Mouse (Mus musculus): ENCODE data around the gene Gbp2b. TPM values are rescaled to one million over a fixed set of nuclear protein-coding genes. Genes with fewer than 3 reads are reported as not detected.
"Not testable (repeated sequence)": the region's sequence is repeated elsewhere in the genome, so short reads cannot be mapped to it uniquely, and the experiment has no call there.

The Gbp2b gene
- under 1 TPM in 1 of 2 experiments, not detected in 1; 0.09 TPM for total RNA-seq (2021)

DNA sequence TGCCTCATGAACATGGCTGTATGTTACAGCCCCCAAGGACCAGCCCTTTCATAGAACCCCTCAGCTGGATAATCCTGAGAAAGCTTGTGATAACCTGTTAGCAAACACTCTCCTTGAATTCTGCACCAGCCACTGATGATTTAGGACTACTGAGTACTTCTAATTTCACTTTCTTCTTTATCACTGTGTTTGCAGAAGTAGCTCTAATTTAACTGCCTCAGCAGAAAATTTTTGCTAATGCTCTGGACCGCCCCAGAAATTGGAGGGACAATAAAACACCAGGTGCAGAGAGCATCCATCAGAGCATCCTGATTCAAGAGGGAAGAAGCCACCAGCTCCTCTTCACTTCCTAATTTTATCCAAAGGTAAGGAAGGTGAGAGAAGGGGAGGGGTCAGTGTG is at the start of gene Gbp2b:
Gene Gbp2b, plus strand, starts transcription at position 301 of the 400 bp plus-strand sequence.
- DNase-seq, result no peak

DNA sequence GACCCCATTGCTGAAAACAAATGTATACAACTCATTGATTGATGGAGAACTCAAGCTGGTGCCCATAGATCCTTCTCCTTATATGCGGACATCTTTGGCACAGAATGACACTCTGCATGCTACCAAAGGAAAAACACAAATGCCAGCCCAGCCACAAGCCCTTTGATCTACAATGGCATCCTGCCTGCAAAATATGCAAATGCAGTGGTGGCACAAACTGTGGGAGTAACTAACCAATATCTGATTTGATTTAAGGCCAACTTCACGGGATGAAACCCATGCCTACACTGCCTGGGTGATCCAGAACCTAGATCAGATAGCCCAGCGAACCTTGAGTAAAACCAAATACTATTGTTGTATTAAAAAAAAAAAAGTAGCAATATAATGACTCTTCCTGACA is 48.0 kb upstream of the Gbp2b start:
- DNase-seq, result no peak

DNA sequence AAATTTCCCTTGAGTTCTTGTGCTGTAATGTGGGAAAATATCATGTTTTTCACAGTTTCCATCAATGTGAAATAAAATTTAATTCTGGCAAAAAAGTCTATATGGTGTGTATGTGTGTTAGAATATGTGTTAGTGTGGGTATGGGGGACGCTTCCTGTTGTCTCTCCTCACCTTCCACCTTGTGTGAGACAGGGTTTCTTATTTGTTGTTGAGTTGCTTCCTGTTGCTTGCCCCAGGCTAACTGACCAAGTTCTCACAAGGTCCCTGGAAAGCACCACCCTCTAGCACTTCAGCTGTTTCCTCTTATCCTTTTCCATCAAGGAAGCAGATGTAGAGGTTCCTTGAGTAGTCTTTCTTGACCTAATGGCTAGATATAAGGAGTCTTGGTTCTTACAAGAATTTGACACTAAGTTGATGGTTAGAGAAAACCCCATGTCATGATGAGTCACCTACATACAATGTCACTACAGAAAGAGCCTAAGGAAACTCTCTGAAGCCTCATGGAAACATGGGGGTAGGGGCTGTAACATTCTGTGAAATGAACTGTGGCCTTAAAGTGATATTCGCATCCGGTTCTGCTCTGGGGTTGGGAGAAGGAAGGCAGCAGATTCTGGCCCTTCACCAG is 44.5 kb upstream of the Gbp2b start:
- DNase-seq, result no peak

DNA sequence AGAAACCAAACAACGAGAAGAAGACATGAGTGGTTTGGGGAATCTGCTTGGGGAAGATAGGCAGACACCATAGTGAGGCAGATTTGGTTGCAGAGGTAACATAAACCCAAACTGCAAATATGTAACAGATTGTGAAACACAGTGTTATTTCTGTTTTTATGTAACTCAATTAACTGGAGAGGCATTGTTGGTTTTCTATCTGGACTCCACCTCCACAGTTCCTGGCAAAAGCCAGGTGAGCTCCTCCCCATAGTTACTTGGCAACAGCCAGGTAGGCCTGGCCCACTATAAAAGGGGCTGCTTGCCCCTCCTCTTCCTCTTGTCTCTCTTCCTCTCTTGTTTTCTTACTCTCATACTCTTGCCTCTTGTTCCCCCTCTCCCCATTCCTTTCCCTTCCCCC is 40.0 kb upstream of the Gbp2b start:
- no peak for DNase-seq

DNA sequence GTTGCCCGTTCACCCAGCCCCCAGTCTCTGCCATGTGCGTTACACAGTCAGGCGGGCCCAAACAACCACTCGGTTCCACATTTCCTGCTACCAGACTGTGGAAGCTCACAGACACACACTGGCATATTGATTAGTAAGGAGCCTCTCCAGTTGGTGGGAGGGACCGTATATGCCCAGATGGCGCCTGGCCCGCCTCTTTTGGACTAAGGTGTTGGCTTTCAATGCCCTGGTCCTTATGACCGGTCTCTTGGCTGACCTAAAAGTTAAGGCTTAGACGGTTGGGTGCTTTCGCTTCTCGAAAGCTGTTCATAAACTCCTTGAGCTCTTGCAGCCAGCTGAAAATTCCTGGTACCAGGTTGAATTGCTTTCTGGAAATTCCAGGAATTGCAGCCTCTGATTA is 39.0 kb upstream of the Gbp2b start:
- DNase-seq, result no peak

DNA sequence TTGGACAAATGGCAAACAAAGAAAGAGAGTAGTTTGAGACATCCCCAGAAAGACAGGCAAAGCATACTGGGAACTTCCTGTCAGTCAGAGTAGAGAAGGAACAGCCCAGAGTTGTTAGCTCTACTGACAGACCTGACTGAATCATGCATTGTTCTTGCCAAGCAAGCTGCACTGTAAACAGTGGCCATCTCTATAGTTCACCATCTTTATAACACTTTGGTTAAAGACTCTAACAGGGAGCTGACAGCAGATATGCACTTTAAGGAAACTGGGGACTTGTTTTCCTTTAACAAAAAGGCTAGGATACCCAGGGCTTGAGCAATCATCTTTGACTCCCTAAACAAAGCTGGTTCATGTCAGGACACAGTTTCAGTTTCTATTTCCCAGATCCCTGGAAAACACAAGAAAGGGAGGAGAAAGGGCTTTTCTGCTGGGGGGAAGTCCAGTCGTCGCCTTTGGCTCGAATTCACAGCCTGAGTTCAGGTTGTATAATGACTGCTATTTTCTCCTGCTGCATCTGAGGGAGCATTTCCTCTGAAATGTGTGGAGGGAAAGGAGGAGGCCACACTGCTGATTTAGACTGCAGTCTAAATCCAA is 34.9 kb upstream of the Gbp2b start, which contains the start of gene Gbp3:
Gene Gbp3, plus strand, starts transcription at position 395 of the 597 bp plus-strand sequence.
- peak; percentile 22 for DNase-seq

DNA sequence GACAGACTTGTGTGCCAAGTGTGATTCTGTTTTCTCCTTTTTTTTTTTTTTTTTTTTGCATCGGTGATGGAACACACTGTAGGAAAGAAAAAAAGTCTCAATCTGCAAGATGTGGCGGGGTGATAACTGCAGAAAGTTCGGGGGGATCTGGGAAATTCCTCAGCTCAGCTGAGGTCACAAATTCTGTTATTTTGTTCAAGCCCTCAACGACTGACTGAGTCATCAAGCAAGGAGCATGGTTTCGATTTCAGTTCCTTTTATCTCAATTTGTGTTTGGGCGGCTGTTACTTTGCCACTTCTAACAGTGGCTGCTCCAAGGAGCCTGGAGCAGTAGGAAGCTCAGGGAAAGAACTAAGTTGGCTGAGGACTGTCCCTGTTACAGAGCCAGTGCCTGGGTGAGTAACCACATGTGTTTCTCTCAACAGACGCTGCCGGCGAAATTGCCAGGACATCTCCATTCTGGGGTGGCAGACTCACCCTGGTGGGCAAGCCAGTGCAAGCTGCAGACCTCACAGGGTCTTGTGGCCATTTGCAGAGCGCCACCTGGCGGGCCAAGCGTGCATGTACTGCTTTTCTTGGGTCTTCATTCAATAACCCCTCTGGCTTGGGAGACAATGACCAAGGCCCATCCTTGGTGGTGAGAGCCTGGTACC is 34.2 kb upstream of the Gbp2b start:
- DNase-seq, result peak; percentile 90

DNA sequence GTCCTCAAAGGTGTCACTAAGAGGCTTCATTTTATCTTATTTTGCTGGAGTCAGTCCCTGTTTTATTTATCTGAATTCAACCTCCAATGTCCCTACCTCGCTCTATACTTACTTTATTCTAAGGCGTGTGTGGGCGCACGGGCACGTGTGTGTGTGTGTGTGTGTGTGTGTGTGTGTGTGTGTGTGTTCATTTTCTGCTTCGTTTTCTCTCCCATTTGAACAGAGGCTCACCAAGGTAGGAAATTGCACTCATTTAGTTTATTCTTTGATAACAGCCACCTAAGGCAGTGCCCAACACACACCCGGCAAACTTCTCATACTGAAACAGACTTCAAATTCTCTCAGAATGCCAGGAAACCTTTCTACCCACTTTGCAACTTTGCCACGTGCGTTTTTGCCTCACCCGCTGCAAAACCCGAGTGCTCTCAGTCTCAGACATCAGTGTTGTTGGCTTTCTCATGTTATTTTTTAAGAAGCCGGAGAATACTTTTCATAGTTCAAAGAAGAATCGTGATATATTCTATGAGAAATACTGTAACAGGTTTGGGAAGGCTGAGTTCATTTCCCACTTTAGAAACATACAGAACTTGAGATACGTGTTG is 33.5 kb upstream of the Gbp2b start:
- DNase-seq, result no peak

DNA sequence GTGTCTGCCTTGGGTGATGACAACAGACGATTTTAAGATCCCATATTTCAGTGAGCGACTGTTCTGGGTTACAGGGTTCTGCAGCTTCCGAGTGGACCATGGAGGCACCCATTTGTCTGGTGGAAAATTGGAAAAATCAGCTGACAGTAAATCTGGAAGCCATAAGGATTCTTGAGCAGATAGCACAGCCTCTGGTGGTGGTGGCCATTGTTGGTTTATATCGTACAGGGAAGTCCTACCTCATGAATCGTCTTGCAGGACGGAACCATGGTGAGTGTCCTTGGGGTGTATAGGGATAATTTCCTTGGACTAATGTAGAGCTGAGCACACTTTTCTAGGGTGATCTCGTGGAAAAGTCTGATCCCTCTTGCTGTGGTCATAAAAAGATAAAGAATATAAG is 33.0 kb upstream of the Gbp2b start:
- DNase-seq, result no peak

DNA sequence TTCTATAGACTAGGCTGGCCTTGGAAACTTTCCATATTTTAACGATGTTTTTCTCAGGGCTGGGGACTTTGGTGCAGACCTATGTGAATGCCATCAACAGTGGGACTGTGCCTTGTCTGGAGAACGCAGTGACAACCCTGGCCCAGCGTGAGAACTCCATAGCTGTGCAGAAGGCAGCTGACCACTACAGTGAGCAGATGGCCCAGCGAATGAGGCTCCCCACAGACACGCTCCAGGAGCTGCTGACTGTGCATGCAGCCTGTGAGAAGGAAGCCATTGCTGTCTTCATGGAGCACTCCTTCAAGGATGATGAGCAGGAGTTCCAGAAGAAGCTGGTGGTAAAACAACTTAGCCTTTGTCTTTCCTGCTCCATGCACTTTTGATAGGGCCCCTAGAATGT is 27.2 kb upstream of the Gbp2b start:
- DNase-seq, result not testable (repeated sequence)

DNA sequence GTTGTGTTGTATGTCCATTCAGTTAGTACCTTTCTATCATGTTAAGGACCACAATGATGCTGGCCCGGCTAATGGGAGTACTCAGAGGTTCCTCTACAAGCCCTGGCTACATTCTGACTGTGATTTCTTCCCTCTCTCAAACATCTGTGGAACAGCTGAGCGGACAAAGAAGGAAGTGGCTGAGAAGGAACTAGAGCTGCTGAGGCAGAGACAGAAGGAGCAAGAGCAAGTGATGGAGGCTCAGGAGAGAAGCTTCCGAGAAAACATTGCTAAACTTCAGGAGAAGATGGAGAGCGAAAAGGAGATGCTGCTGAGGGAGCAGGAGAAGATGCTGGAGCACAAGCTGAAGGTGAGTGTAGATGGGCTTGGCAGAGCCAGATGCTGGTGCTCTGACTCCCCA is 23.9 kb upstream of the Gbp2b start:
- DNase-seq, result no peak

DNA sequence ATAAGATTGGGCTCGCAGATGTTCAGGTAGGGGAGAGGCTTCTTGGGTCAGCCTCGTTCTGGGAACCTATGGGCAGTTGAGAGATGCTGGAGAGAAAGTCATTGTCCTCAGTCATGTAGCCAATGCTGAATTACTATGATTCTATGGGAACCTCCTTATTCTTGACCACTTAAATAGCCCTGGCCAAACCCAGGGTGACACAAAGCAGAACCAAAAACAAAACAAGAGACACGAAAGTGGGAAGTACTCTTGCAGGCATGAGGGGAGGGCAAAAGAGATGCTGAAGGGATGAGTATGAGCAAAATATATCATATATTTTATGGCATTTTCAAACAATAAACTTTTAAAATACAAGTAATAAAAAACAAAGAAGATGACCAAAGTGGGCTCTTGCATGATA is 17.5 kb upstream of the Gbp2b start:
- no peak for DNase-seq

DNA sequence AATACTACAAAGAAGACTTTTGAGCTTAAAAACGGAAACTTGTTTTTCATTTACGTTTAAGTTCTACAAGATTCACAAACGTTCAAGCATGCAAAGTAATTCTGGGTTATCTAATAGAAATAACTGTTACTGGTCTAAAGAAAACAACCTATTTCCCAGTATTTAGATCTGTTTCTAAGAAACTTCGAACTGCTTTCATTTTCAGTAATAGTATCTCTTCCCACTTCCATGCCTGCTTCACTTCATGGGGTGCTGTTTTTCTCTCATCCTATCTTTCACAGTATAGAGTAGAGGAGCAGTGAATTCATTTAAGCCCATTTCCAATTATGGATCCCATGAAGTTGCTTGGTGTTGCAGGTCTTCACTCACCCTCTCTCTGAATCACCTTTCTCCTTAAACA is 16.3 kb upstream of the Gbp2b start:
- no peak for DNase-seq

DNA sequence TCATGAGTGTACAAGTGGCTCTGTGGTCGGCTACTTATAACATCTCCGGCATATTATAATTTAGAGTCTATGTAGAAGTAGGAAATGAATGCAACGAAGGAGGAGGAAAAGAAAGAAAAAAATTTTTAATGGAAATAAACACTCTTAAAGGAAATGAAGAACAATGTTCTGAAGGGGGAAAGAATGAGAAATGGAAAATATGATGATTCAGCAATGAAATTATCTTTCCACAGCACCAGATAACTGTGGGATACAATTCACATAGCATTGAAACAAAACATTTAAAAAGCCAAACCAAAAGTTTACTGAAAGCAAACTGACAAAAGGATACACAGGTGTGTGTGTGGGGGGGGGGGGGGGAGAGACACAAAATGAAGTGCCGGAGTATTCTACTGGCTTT is 11.6 kb upstream of the Gbp2b start:
- no peak for DNase-seq

DNA sequence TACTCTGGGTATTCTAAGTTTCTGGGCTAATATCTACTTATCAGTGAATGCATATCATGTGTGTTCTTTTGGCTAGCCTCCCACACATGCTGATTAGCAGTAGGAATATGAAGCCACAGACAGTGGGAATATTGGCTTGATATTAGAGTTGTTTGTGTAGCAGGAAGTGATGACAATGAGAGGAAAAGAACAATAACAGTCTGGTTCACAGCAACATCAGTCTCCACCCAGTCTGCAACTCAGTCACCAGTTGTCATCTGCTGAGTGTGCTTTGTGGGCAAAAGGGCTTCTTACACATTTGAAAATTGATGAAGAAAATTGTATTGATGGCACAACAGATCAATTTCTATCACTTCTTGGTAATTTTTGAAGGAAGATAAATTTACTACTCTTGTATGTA is 7.3 kb upstream of the Gbp2b start:
- DNase-seq, result no peak

DNA sequence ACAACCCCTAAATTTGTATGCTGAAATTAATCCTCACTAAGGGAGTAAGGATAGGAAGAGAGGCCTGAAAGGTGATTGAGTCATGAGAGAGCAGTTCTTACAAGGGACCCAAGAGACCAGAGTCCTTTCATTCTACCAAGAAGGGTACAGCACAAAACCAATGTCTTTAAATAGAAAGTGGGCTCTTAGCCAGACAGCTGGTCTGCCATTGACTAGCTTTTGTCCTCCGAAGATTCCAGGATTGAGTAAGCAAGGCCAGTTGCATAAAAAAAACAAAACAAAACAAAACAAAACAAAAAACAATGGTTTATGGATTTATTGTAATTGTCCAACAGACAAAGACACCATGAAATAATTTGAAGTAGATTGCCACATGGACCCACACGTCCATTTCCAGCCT is 5.8 kb upstream of the Gbp2b start:
- no peak for DNase-seq

DNA sequence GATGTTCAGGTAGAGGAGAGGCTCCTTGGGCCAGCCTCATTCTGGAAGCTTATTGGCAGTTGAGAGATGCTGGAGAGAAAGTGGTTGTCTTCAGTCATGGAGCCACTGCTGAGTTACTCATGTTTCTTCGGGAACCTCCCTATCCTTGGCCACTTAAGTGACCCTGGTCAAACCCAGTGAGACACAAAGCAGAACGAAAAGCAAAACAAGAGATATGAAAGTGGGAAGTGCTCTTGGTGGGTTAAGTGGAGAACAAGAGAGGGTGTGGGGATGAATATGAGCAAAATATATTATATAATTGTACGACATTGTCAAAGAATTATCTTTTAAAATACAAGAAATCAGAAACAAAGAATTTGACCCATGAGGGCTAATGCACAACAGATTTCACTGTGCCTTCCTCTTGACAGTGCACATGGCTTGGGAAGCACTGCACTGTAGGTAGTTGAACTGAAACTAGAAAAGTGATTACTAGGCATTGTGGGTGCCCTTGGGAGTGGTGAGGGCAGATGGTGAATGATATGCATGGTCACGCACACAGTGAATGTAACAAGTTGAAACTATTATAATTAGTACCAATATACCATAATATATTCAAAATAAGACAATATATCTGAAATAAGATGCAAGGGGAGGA is 4.1 kb upstream of the Gbp2b start:
- DNase-seq, result no peak

DNA sequence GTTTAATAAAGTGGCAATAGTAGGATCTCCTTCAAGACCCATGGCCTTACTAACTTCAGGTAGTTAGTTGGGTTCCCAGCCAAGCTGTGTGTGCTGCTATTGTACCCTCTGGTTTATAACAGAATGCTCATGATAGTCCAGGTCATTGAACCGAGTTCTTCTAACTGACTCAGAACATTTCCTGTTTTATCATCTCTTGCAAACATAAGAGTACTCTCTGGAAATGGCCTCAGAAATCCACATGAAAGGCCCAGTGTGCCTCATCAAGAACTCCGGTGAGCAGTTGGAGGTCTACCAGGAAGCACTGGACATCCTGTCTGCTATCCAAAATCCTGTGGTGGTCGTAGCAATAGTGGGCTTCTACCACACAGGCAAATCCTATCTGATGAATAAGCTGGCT is 3.3 kb downstream of the Gbp2b start:
- no peak for DNase-seq

DNA sequence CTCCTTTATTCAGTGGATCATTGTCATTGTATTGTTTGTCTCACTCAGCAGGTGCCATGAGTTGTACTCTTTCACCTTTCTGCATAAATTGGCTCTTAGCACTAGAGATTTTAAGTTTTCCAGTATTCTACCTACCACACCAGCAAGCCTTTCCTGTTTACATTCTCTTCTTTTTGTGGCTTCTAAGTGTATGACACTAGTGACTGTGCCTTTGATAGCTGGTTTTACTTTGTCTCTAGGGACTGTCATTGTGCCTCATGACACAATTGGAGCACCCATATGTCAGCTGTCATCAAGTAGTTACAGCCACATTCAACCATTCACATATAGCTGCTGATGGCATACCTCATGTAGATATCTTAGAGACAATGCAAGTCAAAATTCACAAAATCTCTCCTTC is 7.0 kb downstream of the Gbp2b start:
- no peak for DNase-seq

DNA sequence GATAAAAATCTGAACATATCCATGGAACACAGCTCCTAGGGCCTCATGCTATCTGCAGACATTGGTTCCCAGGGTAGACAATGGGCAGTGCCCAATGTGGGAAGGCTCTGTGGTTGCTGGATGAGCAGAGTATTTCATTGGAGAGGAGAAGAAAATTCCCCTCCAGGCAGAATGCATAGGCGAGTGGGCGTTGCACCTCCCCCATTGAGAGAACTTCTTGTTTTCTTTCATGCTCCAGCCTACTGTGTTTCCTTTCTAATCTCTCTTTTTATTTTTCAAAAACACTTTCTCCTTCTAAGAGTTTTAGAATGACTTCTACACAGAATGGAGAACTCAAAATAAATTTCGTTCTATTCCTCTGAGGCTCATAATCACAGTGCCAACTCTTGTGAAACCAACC is 24.0 kb downstream of the Gbp2b start:
- no peak for DNase-seq

DNA sequence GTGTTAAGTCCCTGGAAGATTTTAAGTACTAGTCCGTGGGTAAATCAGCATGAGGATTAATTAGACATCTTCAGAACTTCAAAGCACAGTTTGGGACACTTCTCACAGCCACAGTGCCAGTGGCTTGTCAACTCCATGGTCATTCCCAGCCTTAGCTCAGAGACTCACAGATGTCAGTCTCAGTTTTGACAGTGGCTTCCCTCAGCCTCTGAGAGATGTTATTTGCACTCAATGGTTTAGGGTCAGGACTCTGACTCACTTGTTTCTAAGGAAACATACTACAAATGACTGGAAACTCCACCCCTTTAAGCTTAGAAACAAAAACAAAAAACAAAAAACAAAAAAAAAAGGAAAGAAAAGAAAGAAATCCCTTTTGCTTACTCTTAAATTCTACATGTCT is 25.0 kb downstream of the Gbp2b start:
- no peak for DNase-seq

DNA sequence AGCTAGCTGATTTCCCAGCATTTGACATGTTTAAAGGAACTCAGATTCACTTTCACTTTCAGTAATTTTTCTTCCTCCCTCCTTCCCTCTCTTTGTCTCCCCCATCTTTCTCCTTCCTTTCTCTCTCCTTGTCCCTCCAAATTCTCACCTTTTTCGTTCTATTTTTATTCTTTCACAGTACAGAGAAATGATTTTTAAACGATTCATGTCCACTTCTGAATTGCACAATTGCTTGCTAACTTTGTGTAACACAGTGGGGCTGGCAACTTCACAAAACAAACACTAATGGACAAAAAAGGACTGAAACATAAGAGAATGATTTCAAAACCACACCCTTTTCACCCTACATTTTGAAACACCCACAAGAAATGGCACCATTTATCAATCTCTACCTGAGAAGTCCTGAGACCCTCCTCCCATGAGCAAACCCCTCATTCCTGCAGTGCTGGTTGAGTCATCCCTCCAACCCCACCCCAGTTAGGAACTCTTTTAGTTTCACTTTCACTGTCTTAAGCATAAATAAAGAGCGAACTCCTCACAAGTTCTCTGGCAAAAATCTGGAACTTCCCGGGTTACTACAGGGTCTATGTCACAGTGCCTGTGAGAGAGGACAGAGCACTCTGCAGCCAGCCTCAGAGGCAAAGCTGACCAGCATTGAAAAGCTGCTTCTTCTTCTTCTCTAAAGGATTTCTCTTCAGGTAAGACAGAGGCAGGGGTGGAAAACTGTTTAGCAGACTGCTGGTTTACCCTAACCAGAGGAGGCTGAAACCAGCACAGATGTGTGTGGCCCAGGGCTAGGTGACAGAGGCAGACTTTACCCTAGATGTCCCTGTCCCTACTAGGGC is 25.7 kb downstream of the Gbp2b start, which contains the start of gene Gbp2:
Gene Gbp2, plus strand, starts transcription at position 492 of the 845 bp plus-strand sequence.
- DNase-seq, result peak; percentile 7
